Mouse (Mus musculus): ENCODE measurements around the gene Cep95.
A peak's percentile ranks its signal among the peaks of the same experiment; 100 is the strongest.

Cep95 gene

GRCm38 (mm10) chr11:106814601-106815320 lies 25.7 kb downstream of the Cep95 start:
- no peak for DNase-seq (ENCODE audit: low read depth, low spot score)

GRCm38 (mm10) chr11:106815331-106815730 lies 26.3 kb downstream of the Cep95 start:
- DNase-seq (ENCODE audit: low read depth, low spot score) = no peak

- DNase-seq (ENCODE audit: low read depth, low spot score) = no peak
Measured at GRCm38 (mm10) chr11:106815761-106816160, 26.7 kb downstream of the Cep95 start.

DNA sequence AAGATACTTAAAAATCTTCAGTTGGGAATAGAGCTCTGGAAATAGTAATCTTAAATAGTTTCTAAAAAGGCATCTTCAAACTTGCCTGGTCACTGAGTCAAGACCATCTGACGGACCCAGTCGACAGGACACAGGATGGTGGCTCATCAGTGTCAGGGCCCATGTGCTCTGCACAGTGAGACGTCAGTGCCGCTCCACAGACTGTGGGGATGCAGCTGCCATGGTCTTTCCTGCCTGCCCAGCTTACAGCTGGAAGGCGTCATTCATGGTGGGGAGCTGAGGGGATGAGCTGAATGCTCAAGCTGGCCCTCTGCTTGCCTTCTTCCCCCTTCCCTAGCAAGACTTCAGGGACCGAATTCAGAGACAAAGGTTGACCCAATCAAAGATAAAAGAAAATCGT lies 27.3 kb downstream of the Cep95 start:
- DNase-seq (ENCODE audit: low read depth, low spot score) = no peak

GRCm38 (mm10) chr11:106817156-106817555 lies 28.1 kb downstream of the Cep95 start:
- no peak for DNase-seq (ENCODE audit: low read depth, low spot score)

GRCm38 (mm10) chr11:106817808-106818207 lies 28.8 kb downstream of the Cep95 start:
- no peak for DNase-seq (ENCODE audit: low read depth, low spot score)

- DNase-seq (ENCODE audit: low read depth, low spot score) = peak; percentile 34
Measured at GRCm38 (mm10) chr11:106818341-106818740, 29.3 kb downstream of the Cep95 start.

DNA sequence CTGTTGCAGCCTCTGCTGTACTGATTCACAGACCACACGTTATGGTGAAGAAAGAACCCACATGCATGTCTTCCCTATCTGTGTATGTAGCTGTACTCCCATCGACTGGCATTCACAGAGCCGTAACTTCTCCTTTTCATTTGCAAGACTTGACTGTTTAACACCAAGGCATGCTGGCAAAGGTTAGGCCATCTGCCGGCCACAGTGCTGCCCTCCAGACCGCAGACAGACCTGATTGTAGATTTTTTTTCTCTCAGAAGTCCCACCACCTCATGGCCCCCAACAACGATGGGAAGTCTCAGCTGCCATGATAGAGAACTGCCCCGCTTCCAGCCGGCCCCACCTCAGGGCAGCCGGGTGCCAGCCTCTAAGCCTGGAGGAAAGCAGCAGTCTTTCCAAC lies 30.5 kb downstream of the Cep95 start:
- no peak for DNase-seq (ENCODE audit: low read depth, low spot score)

DNA sequence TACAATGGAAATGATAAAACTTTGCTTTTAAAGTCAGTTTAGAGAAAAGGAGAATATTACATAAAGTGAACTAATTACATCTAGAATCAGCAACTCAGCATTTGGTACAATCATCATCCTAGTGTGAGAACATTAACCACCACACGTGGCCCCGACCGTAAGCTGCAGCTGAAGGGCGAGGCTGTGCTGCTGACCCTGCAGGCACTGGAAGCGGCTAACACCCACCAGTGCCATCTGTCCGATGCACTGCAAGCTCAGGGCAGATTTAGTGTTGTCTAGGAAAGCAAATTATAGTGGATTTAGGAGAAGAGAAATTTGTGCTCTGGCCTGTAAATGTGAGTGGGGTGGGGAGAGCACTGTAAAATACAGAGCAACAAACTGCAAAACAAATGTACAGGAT lies 31.2 kb downstream of the Cep95 start:
- DNase-seq (ENCODE audit: low read depth, low spot score) = no peak

GRCm38 (mm10) chr11:106820972-106821371 lies 31.9 kb downstream of the Cep95 start:
- no peak for DNase-seq (ENCODE audit: low read depth, low spot score)

DNA sequence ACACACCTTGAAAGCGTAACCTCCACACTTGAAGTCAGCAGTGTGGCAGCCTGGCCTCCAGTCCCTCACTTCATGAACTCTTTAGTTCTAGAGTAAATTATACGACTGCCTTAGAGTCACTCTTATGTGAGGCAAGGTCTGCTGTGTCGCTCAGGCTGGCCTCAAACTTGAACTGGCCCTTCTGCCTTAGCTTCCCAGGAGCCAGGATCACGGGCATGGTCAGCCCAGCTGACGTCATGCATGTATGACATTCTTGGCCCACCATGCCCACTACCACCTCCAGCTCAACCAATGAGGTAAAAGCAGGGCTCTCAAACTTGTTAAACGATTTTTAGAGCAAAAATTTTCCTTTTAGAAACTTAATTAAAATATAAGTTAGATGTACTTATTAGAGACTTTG lies 32.3 kb downstream of the Cep95 start:
- no peak for DNase-seq (ENCODE audit: low read depth, low spot score)

GRCm38 (mm10) chr11:106822491-106822890 lies 33.4 kb downstream of the Cep95 start:
- no peak for DNase-seq (ENCODE audit: low read depth, low spot score)

- no peak for DNase-seq (ENCODE audit: low read depth, low spot score)
Measured at GRCm38 (mm10) chr11:106822911-106823310, 33.9 kb downstream of the Cep95 start.

- no peak for DNase-seq (ENCODE audit: low read depth, low spot score)
Measured at GRCm38 (mm10) chr11:106823741-106824140, 34.7 kb downstream of the Cep95 start.

- DNase-seq (ENCODE audit: low read depth, low spot score) = no peak
Measured at GRCm38 (mm10) chr11:106824403-106824802, 35.4 kb downstream of the Cep95 start.

DNA sequence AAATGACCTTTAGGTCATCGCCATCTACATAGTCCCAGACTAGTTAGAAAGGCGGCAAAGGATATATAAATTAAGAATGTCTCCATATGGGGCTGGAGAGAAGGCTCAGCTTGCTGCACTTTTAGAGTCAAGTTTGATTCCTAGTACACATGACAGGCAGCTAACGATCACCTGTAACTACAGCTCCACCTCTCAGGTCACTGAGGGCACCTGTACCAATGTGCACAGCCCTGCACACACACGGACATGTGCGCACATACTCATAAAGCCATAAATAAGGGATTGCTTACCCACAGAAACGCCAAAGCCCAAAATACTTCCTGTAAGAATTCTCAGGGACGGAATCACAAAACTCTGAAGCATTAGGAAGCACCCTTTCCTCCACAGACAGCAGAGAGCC lies 39.0 kb downstream of the Cep95 start:
- no peak for DNase-seq (ENCODE audit: low read depth, low spot score)

GRCm38 (mm10) chr11:106842002-106842401 lies 53.0 kb downstream of the Cep95 start:
- DNase-seq (ENCODE audit: low read depth, low spot score) = no peak

- peak; percentile 10 for DNase-seq (ENCODE audit: low read depth, low spot score)
Measured at GRCm38 (mm10) chr11:106851438-106851837, 62.4 kb downstream of the Cep95 start.

All from brain, embryonic 18.5 days (tissue).